Mouse (Mus musculus): ENCODE results near the gene Ttc23.

GRCm38 (mm10) chr7:67692791-67693538, 45.8 kb downstream of the Ttc23 start:
- no peak for TF ChIP-seq CHD2 (IDR thresholded peaks at IDR 0.05; ENCODE audit: low read depth, low read length)
- TF ChIP-seq MAFK (IDR thresholded peaks at IDR 0.05; ENCODE audit: insufficient read depth, low read depth, low read length), result no peak
- TF ChIP-seq ZC3H11A (IDR thresholded peaks at IDR 0.05; ENCODE audit: borderline replicate concordance, low read depth, low read length), result no peak

All from ES-E14 (cell line).